Mouse (Mus musculus): ENCODE measurements around the gene Plxna2. TPM values are rescaled to one million over a fixed set of nuclear protein-coding genes. Genes with fewer than 3 reads are reported as not detected.

Gene Plxna2
- polyA plus RNA-seq, 1 experiment = 4.0 TPM

- no peaks in the 10 kb centered on the region for H3K27me3 ChIP-seq (ENCODE audit: control insufficient read depth, insufficient read depth, low read length)
- TF ChIP-seq CTCF (IDR thresholded peaks at IDR 0.05; ENCODE audit: borderline replicate concordance, control insufficient read depth, extremely low read depth, insufficient read depth, low read length, poor library complexity) (no peak), POLR2A (IDR thresholded peaks at IDR 0.05; ENCODE audit: control insufficient read depth, extremely low read depth, insufficient read depth, low read length, poor library complexity) (no peak)
- WGBS = 87% methylated on average over 3 of the region's 3 CpGs
- no peaks in the 10 kb centered on the region for H3K36me3 ChIP-seq (ENCODE audit: control insufficient read depth, insufficient read depth, low read length)
- no peaks in the 10 kb centered on the region for H3K4me1 ChIP-seq (replicated peaks; ENCODE audit: control insufficient read depth, insufficient read depth, low read length)
- no peak overlapping the region for H3K4me3 ChIP-seq (ENCODE audit: control insufficient read depth, insufficient read depth, low read length)
- no peak for DNase-seq
- no peak overlapping the region for H3K27ac ChIP-seq (ENCODE audit: control insufficient read depth, insufficient read depth, low read length)
These were observed 155.9 kb downstream of the Plxna2 start for GRCm38 (mm10) chr1:194773899-194774298.

GRCm38 (mm10) chr1:194774350-194774749 is 156.3 kb downstream of the Plxna2 start:
- Histone ChIP-seq H3K27me3 (ENCODE audit: control insufficient read depth, insufficient read depth, low read length) (no peaks in the 10 kb centered on the region), H3K27ac (ENCODE audit: control insufficient read depth, insufficient read depth, low read length) (no peak overlapping the region), H3K4me1 (replicated peaks; ENCODE audit: control insufficient read depth, insufficient read depth, low read length) (no peaks in the 10 kb centered on the region), H3K36me3 (ENCODE audit: control insufficient read depth, insufficient read depth, low read length) (no peaks in the 10 kb centered on the region), H3K4me3 (ENCODE audit: control insufficient read depth, insufficient read depth, low read length) (no peak overlapping the region)
- 88% methylated on average over 2 of the region's 2 CpGs for WGBS
- no peak for DNase-seq
- TF ChIP-seq POLR2A (IDR thresholded peaks at IDR 0.05; ENCODE audit: control insufficient read depth, extremely low read depth, insufficient read depth, low read length, poor library complexity) = no peak
- no peak for TF ChIP-seq CTCF (IDR thresholded peaks at IDR 0.05; ENCODE audit: borderline replicate concordance, control insufficient read depth, extremely low read depth, insufficient read depth, low read length, poor library complexity)

- no peaks in the 10 kb centered on the region for H3K27me3 ChIP-seq (ENCODE audit: control insufficient read depth, insufficient read depth, low read length)
- no peak overlapping the region for H3K27ac ChIP-seq (ENCODE audit: control insufficient read depth, insufficient read depth, low read length)
- H3K4me3 ChIP-seq (ENCODE audit: control insufficient read depth, insufficient read depth, low read length) = no peak overlapping the region
- WGBS = 87% methylated on average over 1 of the region's 1 CpGs
- H3K4me1 ChIP-seq (replicated peaks; ENCODE audit: control insufficient read depth, insufficient read depth, low read length) = no peaks in the 10 kb centered on the region
- no peak for DNase-seq
- H3K36me3 ChIP-seq (ENCODE audit: control insufficient read depth, insufficient read depth, low read length) = no peaks in the 10 kb centered on the region
- TF ChIP-seq POLR2A (IDR thresholded peaks at IDR 0.05; ENCODE audit: control insufficient read depth, extremely low read depth, insufficient read depth, low read length, poor library complexity) (no peak), CTCF (IDR thresholded peaks at IDR 0.05; ENCODE audit: borderline replicate concordance, control insufficient read depth, extremely low read depth, insufficient read depth, low read length, poor library complexity) (no peak)
These were observed 156.7 kb downstream of the Plxna2 start for GRCm38 (mm10) chr1:194774754-194775153.

GRCm38 (mm10) chr1:194775656-194776374 is 157.8 kb downstream of the Plxna2 start:
- DNase-seq = no peak
- no peaks in the 10 kb centered on the region for H3K27me3 ChIP-seq (ENCODE audit: control insufficient read depth, insufficient read depth, low read length)
- no peaks in the 10 kb centered on the region for H3K36me3 ChIP-seq (ENCODE audit: control insufficient read depth, insufficient read depth, low read length)
- H3K4me1 ChIP-seq (replicated peaks; ENCODE audit: control insufficient read depth, insufficient read depth, low read length) = no peaks in the 10 kb centered on the region
- no peak overlapping the region for H3K27ac ChIP-seq (ENCODE audit: control insufficient read depth, insufficient read depth, low read length)
- no peak overlapping the region for H3K4me3 ChIP-seq (ENCODE audit: control insufficient read depth, insufficient read depth, low read length)
- TF ChIP-seq POLR2A (IDR thresholded peaks at IDR 0.05; ENCODE audit: control insufficient read depth, extremely low read depth, insufficient read depth, low read length, poor library complexity) = no peak
- TF ChIP-seq CTCF (IDR thresholded peaks at IDR 0.05; ENCODE audit: borderline replicate concordance, control insufficient read depth, extremely low read depth, insufficient read depth, low read length, poor library complexity) = no peak

- H3K36me3 ChIP-seq (ENCODE audit: control insufficient read depth, insufficient read depth, low read length) = no peaks in the 10 kb centered on the region
- TF ChIP-seq CTCF (IDR thresholded peaks at IDR 0.05; ENCODE audit: borderline replicate concordance, control insufficient read depth, extremely low read depth, insufficient read depth, low read length, poor library complexity) = no peak
- TF ChIP-seq POLR2A (IDR thresholded peaks at IDR 0.05; ENCODE audit: control insufficient read depth, extremely low read depth, insufficient read depth, low read length, poor library complexity) = no peak
- 87% methylated on average over 5 of the region's 5 CpGs for WGBS
- H3K27ac ChIP-seq (ENCODE audit: control insufficient read depth, insufficient read depth, low read length) = no peak overlapping the region
- H3K27me3 ChIP-seq (ENCODE audit: control insufficient read depth, insufficient read depth, low read length) = no peaks in the 10 kb centered on the region
- DNase-seq = no peak
- H3K4me3 ChIP-seq (ENCODE audit: control insufficient read depth, insufficient read depth, low read length) = no peak overlapping the region
- no peaks in the 10 kb centered on the region for H3K4me1 ChIP-seq (replicated peaks; ENCODE audit: control insufficient read depth, insufficient read depth, low read length)
These were observed 158.7 kb downstream of the Plxna2 start for GRCm38 (mm10) chr1:194776510-194777244.

GRCm38 (mm10) chr1:194777608-194778007 is 159.6 kb downstream of the Plxna2 start:
- Histone ChIP-seq H3K27ac (ENCODE audit: control insufficient read depth, insufficient read depth, low read length) (no peak overlapping the region), H3K4me3 (ENCODE audit: control insufficient read depth, insufficient read depth, low read length) (no peak overlapping the region), H3K27me3 (ENCODE audit: control insufficient read depth, insufficient read depth, low read length) (no peaks in the 10 kb centered on the region), H3K4me1 (replicated peaks; ENCODE audit: control insufficient read depth, insufficient read depth, low read length) (no peaks in the 10 kb centered on the region), H3K36me3 (ENCODE audit: control insufficient read depth, insufficient read depth, low read length) (no peaks in the 10 kb centered on the region)
- DNase-seq = no peak
- 93% methylated on average over 2 of the region's 2 CpGs for WGBS
- TF ChIP-seq CTCF (IDR thresholded peaks at IDR 0.05; ENCODE audit: borderline replicate concordance, control insufficient read depth, extremely low read depth, insufficient read depth, low read length, poor library complexity) (no peak), POLR2A (IDR thresholded peaks at IDR 0.05; ENCODE audit: control insufficient read depth, extremely low read depth, insufficient read depth, low read length, poor library complexity) (no peak)
